Mouse (Mus musculus) midbrain, embryonic 16.5 days (tissue): ENCODE results near the gene P2rx4. TPM values are rescaled to one million over a fixed set of nuclear protein-coding genes. Genes with fewer than 3 reads are reported as not detected.

Source experiments
- ATAC-seq: fragments of 200-750 bp; cut with Nextera tagmentation; 2 replicates; pipeline ENCODE4 v1.8.0; 2017; ENCODE audit warnings: moderate TSS enrichment
- H3K27ac ChIP-seq: fragments of 300-500 bp; sonication (generic); 2 replicates; pipeline ENCODE4 v1.5.1; 2014; ENCODE audit warnings: mild to moderate bottlenecking, low read length, mixed read lengths
- H3K27me3 ChIP-seq: fragments of 300-500 bp; sonication (generic); 2 replicates; pipeline ENCODE4 v1.6.1; 2014; ENCODE audit warnings: low read depth, low read length, mixed read lengths; ENCODE audit not compliant: control insufficient read depth, insufficient read depth
- H3K36me3 ChIP-seq: fragments of 300-500 bp; sonication (generic); 2 replicates; pipeline ENCODE4 v1.6.1; 2014; ENCODE audit warnings: mild to moderate bottlenecking, low read length, moderate library complexity, mixed read lengths; ENCODE audit not compliant: control insufficient read depth, insufficient read depth
- H3K4me1 ChIP-seq: fragments of 300-500 bp; sonication (generic); 2 replicates; pipeline ENCODE4 v1.6.1; 2014; ENCODE audit warnings: mild to moderate bottlenecking, low read length, mixed read lengths; ENCODE audit not compliant: control insufficient read depth, insufficient read depth
- H3K4me2 ChIP-seq: fragments of 300-500 bp; sonication (generic); 2 replicates; pipeline ENCODE4 v1.6.1; 2014; ENCODE audit warnings: mild to moderate bottlenecking, low read length, mixed read lengths
- H3K4me3 ChIP-seq: fragments of 300-500 bp; sonication (generic); 2 replicates; pipeline ENCODE4 v1.5.1; 2014; ENCODE audit warnings: low read depth, mild to moderate bottlenecking, low read length, moderate library complexity, mixed read lengths
- H3K9ac ChIP-seq: fragments of 300-500 bp; sonication (generic); 2 replicates; pipeline ENCODE4 v1.6.1; 2014; ENCODE audit warnings: low read depth, low read length, mixed read lengths
- H3K9me3 ChIP-seq: fragments of 300-500 bp; sonication (generic); replicated peaks from 2 replicates; pipeline ENCODE4 v1.6.1; 2014; ENCODE audit warnings: mild to moderate bottlenecking, low read length, mixed read lengths; ENCODE audit not compliant: control insufficient read depth, poor library complexity, severe bottlenecking
- WGBS: fragments of 180-500 bp; shearing (Covaris S2); extraction: QIAGEN DNeasy Blood & Tissue Kit; methylation state at CpG from one replicate; pipeline ENCODE4 v1.1.7; 2014; 5-methylcytosine and 5-hydroxymethylcytosine counted together
- polyA plus RNA-seq: library from polyadenylated mRNA; unstranded; fragments of >200 nt; fragmentation: Nextera tagmentation; extraction: Ambion mirVana; gene quantifications from 2 replicates; pipeline ENCODE4 v1.2.1, GENCODE M21; 2015

P2rx4 gene
- polyA plus RNA-seq, 1 experiment from 2014 or later = 15.3 TPM

GRCm38 (mm10) chr5:122731991-122732673, 24.8 kb downstream of the P2rx4 start:
- Histone ChIP-seq H3K4me3 (no peak overlapping the region), H3K27ac (no peak overlapping the region), H3K4me2 (no peak overlapping the region), H3K4me1 (no peaks in the 10 kb centered on the region), H3K9ac (no peak overlapping the region), H3K27me3 (no peaks in the 10 kb centered on the region), H3K36me3 (no peaks in the 10 kb centered on the region; the same call in 1 of the 2 replicates), H3K9me3 (no peaks in the 10 kb centered on the region)
- 73% methylated on average over 15 of the region's 15 CpGs for WGBS
- no peak for ATAC-seq

GRCm38 (mm10) chr5:122733881-122734280, 26.5 kb downstream of the P2rx4 start:
- Histone ChIP-seq H3K4me3 (no peak overlapping the region), H3K9ac (no peak overlapping the region), H3K4me1 (no peaks in the 10 kb centered on the region), H3K27me3 (no peaks in the 10 kb centered on the region), H3K4me2 (no peak overlapping the region), H3K27ac (no peak overlapping the region), H3K9me3 (no peaks in the 10 kb centered on the region), H3K36me3 (no peaks in the 10 kb centered on the region; the same call in 1 of the 2 replicates)
- no peak for ATAC-seq
- 67% methylated on average over 17 of the region's 17 CpGs for WGBS

- no peak overlapping the region for H3K4me3 ChIP-seq
- no peaks in the 10 kb centered on the region for H3K4me1 ChIP-seq
- H3K36me3 ChIP-seq = peaks cover 7% of the 10 kb centered on the region
- no peak overlapping the region for H3K9ac ChIP-seq
- H3K27me3 ChIP-seq = no peaks in the 10 kb centered on the region
- no peaks in the 10 kb centered on the region for H3K9me3 ChIP-seq
- ATAC-seq = no peak
- no peak overlapping the region for H3K27ac ChIP-seq
- no peak overlapping the region for H3K4me2 ChIP-seq
- WGBS = 94% methylated on average over 7 of the region's 7 CpGs
These were observed 28.5 kb downstream of the P2rx4 start for GRCm38 (mm10) chr5:122735853-122736252.

- ATAC-seq = no peak
- H3K9me3 ChIP-seq = no peaks in the 10 kb centered on the region
These were observed 29.4 kb downstream of the P2rx4 start for GRCm38 (mm10) chr5:122736761-122737160.

GRCm38 (mm10) chr5:122743880-122744422, 36.6 kb downstream of the P2rx4 start:
- Histone ChIP-seq H3K9ac (no peak overlapping the region), H3K27me3 (no peaks in the 10 kb centered on the region), H3K9me3 (no peaks in the 10 kb centered on the region), H3K36me3 (peaks cover 45% of the 10 kb centered on the region), H3K4me2 (no peak overlapping the region), H3K27ac (no peak overlapping the region), H3K4me1 (no peaks in the 10 kb centered on the region), H3K4me3 (no peak overlapping the region)
- 79% methylated on average over 13 of the region's 13 CpGs for WGBS
- ATAC-seq = no peak

More at GRCm38 (mm10) chr5:122736761-122737160, 29.4 kb downstream of the P2rx4 start:
- H3K4me3 ChIP-seq = no peak overlapping the region
- 94% methylated on average over 15 of the region's 15 CpGs for WGBS
- no peaks in the 10 kb centered on the region for H3K27me3 ChIP-seq
- H3K9ac ChIP-seq = no peak overlapping the region
- no peak overlapping the region for H3K4me2 ChIP-seq
- H3K4me1 ChIP-seq = no peaks in the 10 kb centered on the region
- peaks cover 14% of the 10 kb centered on the region for H3K36me3 ChIP-seq
- no peak overlapping the region for H3K27ac ChIP-seq

GRCm38 (mm10) chr5:122747950-122748349, 40.6 kb downstream of the P2rx4 start:
- Histone ChIP-seq H3K4me2 (no peak overlapping the region), H3K27me3 (no peaks in the 10 kb centered on the region), H3K4me3 (no peak overlapping the region), H3K36me3 (peaks cover 33% of the 10 kb centered on the region), H3K4me1 (no peaks in the 10 kb centered on the region), H3K9ac (no peak overlapping the region), H3K9me3 (no peaks in the 10 kb centered on the region), H3K27ac (no peak overlapping the region)
- WGBS = 87% methylated on average over 7 of the region's 7 CpGs
- no peak for ATAC-seq

GRCm38 (mm10) chr5:122754477-122754876, 47.1 kb downstream of the P2rx4 start:
- Histone ChIP-seq H3K9ac (no peak overlapping the region), H3K27ac (no peak overlapping the region), H3K4me2 (no peak overlapping the region), H3K4me3 (no peak overlapping the region), H3K27me3 (no peaks in the 10 kb centered on the region), H3K9me3 (no peaks in the 10 kb centered on the region), H3K4me1 (no peaks in the 10 kb centered on the region), H3K36me3 (peaks cover 26% of the 10 kb centered on the region)
- 93% methylated on average over 16 of the region's 16 CpGs for WGBS
- ATAC-seq = no peak

GRCm38 (mm10) chr5:122755620-122756019, 48.3 kb downstream of the P2rx4 start:
- no peak for ATAC-seq
- Histone ChIP-seq H3K4me1 (no peaks in the 10 kb centered on the region), H3K9ac (no peak overlapping the region), H3K4me3 (no peak overlapping the region), H3K4me2 (no peak overlapping the region), H3K27ac (no peak overlapping the region), H3K27me3 (no peaks in the 10 kb centered on the region), H3K36me3 (peaks cover 26% of the 10 kb centered on the region), H3K9me3 (no peaks in the 10 kb centered on the region)
- WGBS = 96% methylated on average over 4 of the region's 4 CpGs

GRCm38 (mm10) chr5:122756144-122756543, 48.8 kb downstream of the P2rx4 start:
- Histone ChIP-seq H3K4me3 (no peak overlapping the region), H3K27me3 (no peaks in the 10 kb centered on the region), H3K4me2 (no peak overlapping the region), H3K9me3 (no peaks in the 10 kb centered on the region), H3K9ac (no peak overlapping the region), H3K4me1 (no peaks in the 10 kb centered on the region), H3K36me3 (peaks cover 26% of the 10 kb centered on the region), H3K27ac (no peak overlapping the region)
- 51% methylated on average over 6 of the region's 6 CpGs for WGBS
- no peak for ATAC-seq
